Mouse (Mus musculus) kidney, adult 11 months (tissue): Measurements from ENCODE around the gene Kcns1.

Source experiments
- DNase-seq: peaks from one replicate; pipeline ENCODE4 v3.0.0; 2022

Gene Kcns1

GRCm38 (mm10) chr2:164119503-164119902, 51.4 kb downstream of the Kcns1 start:
- no peak for DNase-seq

- no peak for DNase-seq
Observed at GRCm38 (mm10) chr2:164115531-164115930, 55.4 kb downstream of the Kcns1 start.

- DNase-seq, result no peak
Observed at GRCm38 (mm10) chr2:164114051-164114450, 56.9 kb downstream of the Kcns1 start.
